Mouse (Mus musculus) cerebellum, adult 2 months (tissue): ENCODE data around the gene Cdhr5. TPM values are rescaled to one million over a fixed set of nuclear protein-coding genes. Genes with fewer than 3 reads are reported as not detected.

ENCODE experiments used
- DNase-seq, 2 experiments: peaks; one replicate each; pipeline ENCODE4 v3.0.0; 2021
- H3K27ac ChIP-seq: fragments of 200-500 bp; 2 replicates; pipeline ENCODE4 v1.5.1; 2012; ENCODE audit warnings: low read length, control low read depth, inconsistent platforms; ENCODE audit not compliant: insufficient read depth
- H3K27me3 ChIP-seq: fragments of 200-500 bp; 2 replicates; pipeline ENCODE4 v1.6.1; 2012; ENCODE audit warnings: inconsistent platforms, mild to moderate bottlenecking, low read length, moderate library complexity; ENCODE audit not compliant: control insufficient read depth, insufficient read depth
- H3K4me1 ChIP-seq: fragments of 200-500 bp; 2 replicates; pipeline ENCODE4 v1.6.1; 2011; ENCODE audit warnings: low read length; ENCODE audit not compliant: control insufficient read depth, insufficient read depth
- H3K4me3 ChIP-seq: fragments of 200-500 bp; replicated peaks from 2 replicates; pipeline ENCODE3; 2011; ENCODE audit warnings: mild to moderate bottlenecking, low read depth, low read length, control low read depth; ENCODE audit not compliant: insufficient read depth
- CTCF ChIP-seq: fragments of 200-500 bp; IDR thresholded peaks from 2 replicates; pipeline ENCODE4 v1.5.1; 2011; ENCODE audit warnings: low read depth, mild to moderate bottlenecking, control low read depth, low read length, moderate library complexity, borderline replicate concordance; ENCODE audit not compliant: insufficient read depth
- POLR2A ChIP-seq: fragments of 200-500 bp; IDR thresholded peaks from 2 replicates; pipeline ENCODE4 v1.6.1; 2011; ENCODE audit warnings: low read length, control low read depth, borderline replicate concordance; ENCODE audit not compliant: insufficient read depth
- WGBS: fragments of 180-500 bp; shearing (Covaris S2); methylation state at CpG from one replicate; pipeline ENCODE4 v1.1.7; 2018; 5-methylcytosine and 5-hydroxymethylcytosine counted together
- polyA plus RNA-seq: library from polyadenylated mRNA; depleted of rRNA; stranded (reverse); fragments of >200 nt; gene quantifications from 2 replicates; pipeline ENCODE4 v1.2.3, GENCODE M21; 2012; rRNA removed

The Cdhr5 gene
- polyA plus RNA-seq, 1 experiment: 0.07 TPM

- H3K4me3 ChIP-seq: no peak overlapping the region
Measured at GRCm38 (mm10) chr7:141227796-141228195, 48.8 kb downstream of the Cdhr5 start.

GRCm38 (mm10) chr7:141226535-141226934 is 50.1 kb downstream of the Cdhr5 start:
- Histone ChIP-seq H3K27me3 (no peaks in the 10 kb centered on the region), H3K27ac (no peak overlapping the region), H3K4me1 (peaks cover 14% of the 10 kb centered on the region; the same call in 1 of the 2 replicates), H3K4me3 (no peak overlapping the region)
- DNase-seq: no peak
- WGBS: 82% methylated on average over 6 of the region's 6 CpGs
- TF ChIP-seq CTCF (no peak), POLR2A (no peak)

More at GRCm38 (mm10) chr7:141227796-141228195, 48.8 kb downstream of the Cdhr5 start:
- Histone ChIP-seq H3K27me3 (no peaks in the 10 kb centered on the region), H3K4me1 (peaks cover 12% of the 10 kb centered on the region), H3K27ac (no peak overlapping the region)
- DNase-seq: no peak
- no peak for TF ChIP-seq POLR2A
- TF ChIP-seq CTCF: no peak
- 71% methylated on average over 4 of the region's 4 CpGs for whole genome bisulfite sequencing

- H3K27me3 ChIP-seq: no peaks in the 10 kb centered on the region
- H3K4me1 ChIP-seq: peaks cover 8% of the 10 kb centered on the region; the same call in 1 of the 2 replicates
- no peak for DNase-seq
- no peak overlapping the region for H3K4me3 ChIP-seq
- TF ChIP-seq CTCF: no peak
- H3K27ac ChIP-seq: no peak overlapping the region
- WGBS: 89% methylated on average over 4 of the region's 4 CpGs
Measured at GRCm38 (mm10) chr7:141222696-141223215, 53.8 kb downstream of the Cdhr5 start.

- TF ChIP-seq CTCF: no peak
- TF ChIP-seq POLR2A: no peak
- no peaks in the 10 kb centered on the region for H3K27me3 ChIP-seq
- H3K4me3 ChIP-seq: peak overlapping the region; percentile 50
- no peak overlapping the region for H3K27ac ChIP-seq
- 4% methylated on average over 8 of the region's 8 CpGs for WGBS
- H3K4me1 ChIP-seq: peaks cover 8% of the 10 kb centered on the region; the same call in 1 of the 2 replicates
- no peak for DNase-seq
Measured at GRCm38 (mm10) chr7:141222126-141222467, 54.5 kb downstream of the Cdhr5 start.

GRCm38 (mm10) chr7:141221249-141222125 is 55.1 kb downstream of the Cdhr5 start:
- 6% methylated on average over 44 of the region's 44 CpGs for WGBS
- H3K27ac ChIP-seq: no peak overlapping the region
- peaks cover 8% of the 10 kb centered on the region; the same call in 1 of the 2 replicates for H3K4me1 ChIP-seq
- peak overlapping the region; percentile 50 for H3K4me3 ChIP-seq
- peak; percentile 84 to 89 for DNase-seq
- TF ChIP-seq POLR2A (no peak), CTCF (no peak)
- H3K27me3 ChIP-seq: no peaks in the 10 kb centered on the region

GRCm38 (mm10) chr7:141220377-141220776 is 56.2 kb downstream of the Cdhr5 start:
- Histone ChIP-seq H3K4me3 (no peak overlapping the region), H3K4me1 (peaks cover 8% of the 10 kb centered on the region; the same call in 1 of the 2 replicates), H3K27ac (no peak overlapping the region), H3K27me3 (no peaks in the 10 kb centered on the region)
- TF ChIP-seq POLR2A: no peak
- TF ChIP-seq CTCF: no peak
- DNase-seq: no peak
- WGBS: 61% methylated on average over 1 of the region's 1 CpGs

- no peak for DNase-seq
Measured at GRCm38 (mm10) chr7:141219558-141220099, 57.0 kb downstream of the Cdhr5 start.

More at GRCm38 (mm10) chr7:141219558-141220099, 57.0 kb downstream of the Cdhr5 start:
- no peaks in the 10 kb centered on the region for H3K27me3 ChIP-seq
- no peak overlapping the region for H3K4me3 ChIP-seq
- WGBS: 100% methylated on average over 1 of the region's 1 CpGs
- H3K4me1 ChIP-seq: peaks cover 8% of the 10 kb centered on the region; the same call in 1 of the 2 replicates
- H3K27ac ChIP-seq: no peak overlapping the region
- TF ChIP-seq POLR2A (no peak), CTCF (no peak)

Other genes with a start within 250 kb of the Cdhr5 start
- gene Gm17387, start 247.7 kb downstream of the Cdhr5 start, polyA plus RNA-seq: not detected in 2 replicates
- gene B4galnt4, start 215.7 kb downstream of the Cdhr5 start, polyA plus RNA-seq: 79.0 and 90.6 TPM in 2 replicates
- gene Pkp3, start 198.6 kb downstream of the Cdhr5 start, polyA plus RNA-seq: 9.6 and 11.2 TPM in 2 replicates
- 2.8 and 4.1 TPM in 2 replicates for gene Sigirr, start 176.2 kb downstream of the Cdhr5 start, polyA plus RNA-seq
- gene Ano9, start 159.0 kb downstream of the Cdhr5 start, polyA plus RNA-seq: 0.08 TPM in 1 of 2 replicates, not detected in the other
- gene Ptdss2, start 154.4 kb downstream of the Cdhr5 start, polyA plus RNA-seq: 62.4 and 64.2 TPM in 2 replicates
- 66.9 and 67.4 TPM in 2 replicates for gene Rnh1, start 103.9 kb downstream of the Cdhr5 start, polyA plus RNA-seq
- 169 and 186 TPM in 2 replicates for gene Hras, start 82.8 kb downstream of the Cdhr5 start, polyA plus RNA-seq
- gene Lrrc56, start 82.6 kb downstream of the Cdhr5 start, polyA plus RNA-seq: 5.6 and 6.3 TPM in 2 replicates
- 0.19 and 0.26 TPM in 2 replicates for gene Lmntd2, start 62.7 kb downstream of the Cdhr5 start, polyA plus RNA-seq
- gene Rassf7, start 60.9 kb downstream of the Cdhr5 start, polyA plus RNA-seq: 5.5 TPM in 2 replicates
- gene Phrf1, start 48.0 kb downstream of the Cdhr5 start, polyA plus RNA-seq: 31.2 and 32.0 TPM in 2 replicates
- 4.7 and 5.6 TPM in 2 replicates for gene Irf7, start 10.3 kb downstream of the Cdhr5 start, polyA plus RNA-seq
- 0.70 and 1.0 TPM in 2 replicates for gene Sct, start 2.3 kb upstream of the Cdhr5 start, polyA plus RNA-seq
- 0.49 and 0.76 TPM in 2 replicates for gene Drd4, start 15.2 kb upstream of the Cdhr5 start, polyA plus RNA-seq
- 47.5 and 49.3 TPM in 2 replicates for gene Deaf1, start 50.9 kb upstream of the Cdhr5 start, polyA plus RNA-seq
- 66.7 and 68.3 TPM in 2 replicates for gene Tmem80, start 51.0 kb upstream of the Cdhr5 start, polyA plus RNA-seq
- 77.3 and 90.4 TPM in 2 replicates for gene Eps8l2, start 62.1 kb upstream of the Cdhr5 start, polyA plus RNA-seq
- gene Taldo1, start 115.4 kb upstream of the Cdhr5 start, polyA plus RNA-seq: 222 and 232 TPM in 2 replicates
- 48.1 and 49.2 TPM in 2 replicates for gene Gatd1, start 137.3 kb upstream of the Cdhr5 start, polyA plus RNA-seq
- gene Cend1, start 152.7 kb upstream of the Cdhr5 start, polyA plus RNA-seq: 375 and 402 TPM in 2 replicates
- 328 and 384 TPM in 2 replicates for gene Slc25a22, start 161.1 kb upstream of the Cdhr5 start, polyA plus RNA-seq
- gene Pidd1, start 167.2 kb upstream of the Cdhr5 start, polyA plus RNA-seq: 3.2 and 4.4 TPM in 2 replicates
- 481 and 571 TPM in 2 replicates for gene Rplp2, start 170.6 kb upstream of the Cdhr5 start, polyA plus RNA-seq
- gene Pnpla2, start 178.4 kb upstream of the Cdhr5 start, polyA plus RNA-seq: 46.8 and 51.3 TPM in 2 replicates
- gene Cracr2b, start 184.3 kb upstream of the Cdhr5 start, polyA plus RNA-seq: 8.3 and 10.1 TPM in 2 replicates
- 68.7 and 73.9 TPM in 2 replicates for gene Cd151, start 190.6 kb upstream of the Cdhr5 start, polyA plus RNA-seq
- gene Polr2l, start 198.3 kb upstream of the Cdhr5 start, polyA plus RNA-seq: 58.9 and 62.3 TPM in 2 replicates
- gene Tspan4, start 198.5 kb upstream of the Cdhr5 start, polyA plus RNA-seq: 140 and 162 TPM in 2 replicates